Mouse (Mus musculus) adrenal gland, postnatal 4 days (tissue): ENCODE data around the gene Serpinh1. TPM values are rescaled to one million over a fixed set of nuclear protein-coding genes. Genes with fewer than 3 reads are reported as not detected.
"Not testable (repeated sequence)": the region's sequence is repeated elsewhere in the genome, so short reads cannot be mapped to it uniquely, and the experiment has no call there.

Experiments
- DNase-seq, 2 experiments: peaks; one replicate each; pipeline ENCODE4 v3.0.0; 2021 to 2022; ENCODE audit warnings: low spot score in 2 of 2, mixed read lengths in 2 of 2
- total RNA-seq, 2 experiments: library from RNA; stranded (reverse); gene quantifications; 2 replicates each; pipeline ENCODE4 v1.2.3; 2021

Gene Serpinh1
- total RNA-seq, 2 experiments from 2014 or later: 366 to 430 TPM

DNA sequence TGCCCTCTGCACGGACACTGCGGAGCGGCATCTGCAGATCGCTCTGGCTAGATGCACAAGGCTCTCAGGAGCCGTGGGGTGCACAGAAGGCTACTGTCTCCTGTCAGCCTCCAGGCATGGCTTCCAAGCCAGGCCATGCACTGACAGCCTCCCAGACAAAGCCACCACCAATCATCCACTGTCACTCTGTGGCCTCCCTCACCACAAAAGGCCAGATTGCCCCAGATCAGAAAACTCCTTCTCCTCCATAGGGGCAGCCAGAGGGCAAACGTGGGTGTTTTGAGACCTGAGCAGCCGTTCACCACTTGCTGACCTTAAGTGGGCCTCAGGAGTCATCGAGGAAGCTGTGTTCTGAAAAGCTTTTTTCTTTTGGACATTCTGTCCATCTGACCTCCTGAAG lies 25.8 kb upstream of the Serpinh1 start:
- no peak for DNase-seq

DNA sequence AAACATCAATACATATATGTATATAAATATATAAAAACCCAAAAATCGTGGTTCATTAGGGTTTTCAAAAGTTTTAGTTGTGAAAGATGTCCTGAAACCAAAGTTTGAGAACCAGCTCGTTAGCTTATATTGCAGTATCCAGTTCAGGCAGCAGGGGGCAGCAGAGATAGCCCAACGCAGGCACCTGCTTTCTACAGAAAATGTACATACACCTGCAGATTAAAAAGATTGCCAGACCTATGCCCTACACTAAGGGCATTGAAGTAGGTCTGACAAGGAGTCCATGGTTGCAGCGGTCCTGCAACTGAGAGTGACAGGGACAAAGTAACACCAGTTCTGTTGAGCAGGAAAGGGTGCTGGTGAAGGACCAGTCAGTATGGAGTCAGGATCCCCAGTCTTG lies 22.4 kb upstream of the Serpinh1 start:
- peak in 1 of 2 experiments; percentile 61 for DNase-seq

DNA sequence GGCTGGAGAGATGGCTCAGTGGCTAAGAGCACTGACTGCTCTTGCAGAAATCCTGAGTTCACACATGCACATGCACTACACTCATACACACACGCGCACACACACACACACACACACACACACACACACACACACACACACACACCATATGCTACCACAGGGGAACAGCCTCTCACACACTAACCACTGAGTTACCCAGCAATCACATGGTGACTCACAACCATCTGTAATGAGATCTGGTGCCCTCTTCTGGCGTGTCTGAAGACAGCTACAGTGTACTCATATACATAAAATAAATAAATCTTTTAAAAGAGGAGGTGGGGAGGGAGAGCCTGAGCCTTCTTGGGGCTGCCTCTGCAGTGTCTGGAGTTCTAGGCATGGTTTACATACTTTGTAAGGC lies 21.3 kb upstream of the Serpinh1 start:
- DNase-seq: not testable (repeated sequence)

DNA sequence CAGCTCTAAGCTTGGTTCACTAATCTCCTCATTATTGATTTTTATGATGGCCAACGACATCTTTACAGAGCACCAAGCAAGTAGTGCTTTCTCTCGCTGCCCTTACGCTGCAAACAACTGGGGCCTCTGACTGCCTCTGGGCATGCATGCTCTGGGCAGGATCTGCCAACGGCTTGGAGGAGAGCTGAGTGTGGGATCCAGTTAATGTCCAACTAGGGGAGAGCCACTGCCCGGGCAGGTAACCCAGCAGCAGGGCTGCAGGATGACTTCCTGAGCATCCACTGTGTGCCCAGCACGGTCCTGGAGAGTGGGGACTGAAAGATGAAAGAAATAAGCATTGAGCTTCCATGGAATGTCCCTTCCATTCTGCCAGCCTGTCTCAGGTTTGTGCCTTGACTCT lies 13.7 kb upstream of the Serpinh1 start:
- DNase-seq: no peak

DNA sequence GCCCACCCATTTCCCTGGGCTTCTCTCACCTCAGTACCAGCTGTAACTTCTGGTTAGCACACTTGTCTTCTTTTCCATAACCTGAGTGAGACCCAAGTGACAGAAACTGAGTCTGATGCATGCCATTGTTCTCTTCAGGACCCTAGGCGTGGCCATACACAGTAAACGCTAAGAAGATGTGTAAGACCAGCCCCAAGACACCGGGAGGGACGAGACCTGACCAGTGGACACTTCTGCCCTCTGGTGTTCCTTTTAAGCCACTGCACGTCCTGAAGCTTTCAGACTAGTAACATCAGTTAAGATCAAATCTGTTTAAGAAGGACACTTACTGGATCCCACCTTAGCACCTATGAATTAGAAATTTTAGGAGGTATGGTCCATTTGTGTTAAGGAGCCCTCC lies 12.0 kb upstream of the Serpinh1 start:
- peak in 1 of 2 experiments; percentile 27 for DNase-seq

DNA sequence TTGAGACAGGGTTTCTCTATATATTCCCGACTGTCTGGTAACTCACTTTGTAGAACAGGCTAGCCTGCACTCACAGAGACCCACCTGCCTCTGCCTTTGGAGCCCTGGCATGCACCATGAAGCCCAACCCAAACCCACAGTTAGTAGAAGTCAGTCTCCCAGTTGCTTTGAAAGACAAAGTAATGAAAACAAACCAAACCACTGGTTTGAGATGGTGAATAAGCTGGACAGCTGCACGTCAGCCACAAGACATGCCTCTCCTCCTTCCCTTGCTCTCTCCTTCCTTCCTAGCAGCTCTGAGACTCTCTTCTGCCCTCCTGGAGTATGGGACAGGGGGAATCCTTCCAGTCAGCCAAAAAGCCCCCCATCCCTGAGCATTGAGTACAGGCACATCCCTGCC lies 9.1 kb upstream of the Serpinh1 start:
- no peak for DNase-seq

DNA sequence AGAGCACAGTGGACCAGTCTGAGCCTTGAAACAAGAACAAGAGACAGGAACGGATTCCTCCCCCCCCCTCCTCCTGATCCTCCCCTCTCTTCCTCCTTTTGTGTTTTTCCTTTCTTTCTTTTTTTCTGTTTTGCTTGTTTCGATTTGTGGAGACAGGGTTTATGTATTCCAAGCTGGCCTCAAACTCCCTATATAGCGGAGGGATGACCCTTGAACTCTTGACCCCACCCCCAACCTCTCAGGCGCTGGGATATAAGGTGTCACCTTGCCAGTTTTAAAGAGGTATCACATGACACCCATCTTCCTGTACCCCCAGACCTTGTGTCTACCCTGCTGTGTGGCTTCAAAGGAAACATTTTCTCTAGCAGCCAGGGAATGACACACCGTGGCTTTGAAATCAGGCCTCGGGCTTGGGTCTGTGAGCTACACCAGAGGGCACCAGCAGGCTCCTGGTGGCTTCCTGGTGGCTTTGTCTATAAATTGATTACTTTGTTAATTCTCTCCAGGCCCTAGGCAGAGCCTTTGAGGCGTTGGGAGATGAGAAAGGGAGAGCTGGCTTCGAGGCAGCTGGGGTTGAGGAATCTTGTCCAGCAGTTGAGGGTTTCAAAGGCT lies 7.9 kb upstream of the Serpinh1 start:
- no peak for DNase-seq

DNA sequence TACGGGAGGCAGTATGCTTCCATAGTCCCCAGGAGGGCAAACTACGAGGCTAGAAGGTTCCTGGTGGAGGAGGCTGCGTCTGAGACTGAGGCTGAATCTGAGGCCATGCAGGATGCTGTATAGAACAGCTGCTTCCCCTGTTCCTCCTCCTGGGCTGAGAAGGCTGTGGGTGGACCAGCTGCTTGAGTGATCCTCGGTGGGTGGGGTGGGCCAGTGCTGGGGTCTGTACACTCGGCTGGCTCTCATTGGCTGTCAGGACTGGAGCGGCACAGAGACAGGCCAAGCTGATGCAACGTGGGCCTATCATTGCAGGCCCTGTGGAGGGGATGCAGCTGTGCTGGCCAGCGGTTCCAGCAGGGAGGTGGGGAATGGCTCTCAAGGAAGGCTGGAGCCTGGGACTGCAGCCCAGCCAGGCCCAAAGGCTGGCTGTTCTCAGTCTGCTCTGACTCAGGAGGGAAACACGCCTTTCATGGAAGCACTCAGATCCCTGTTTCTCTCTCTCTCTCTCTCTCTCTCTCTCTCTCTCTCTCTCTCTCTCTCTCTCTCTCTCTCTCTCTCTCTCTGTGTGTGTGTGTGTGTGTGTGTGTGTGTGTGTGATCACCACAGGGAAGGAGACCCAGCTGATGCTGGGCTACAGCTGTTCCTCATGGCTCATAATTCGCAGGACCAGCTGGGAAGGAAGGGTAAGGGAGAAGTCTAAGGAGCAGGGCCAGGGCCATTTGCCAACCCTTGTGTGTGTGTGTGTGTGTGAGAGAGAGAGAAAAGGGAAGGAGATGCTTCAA lies 7.2 kb upstream of the Serpinh1 start:
- DNase-seq: peak in 1 of 2 experiments; percentile 47

DNA sequence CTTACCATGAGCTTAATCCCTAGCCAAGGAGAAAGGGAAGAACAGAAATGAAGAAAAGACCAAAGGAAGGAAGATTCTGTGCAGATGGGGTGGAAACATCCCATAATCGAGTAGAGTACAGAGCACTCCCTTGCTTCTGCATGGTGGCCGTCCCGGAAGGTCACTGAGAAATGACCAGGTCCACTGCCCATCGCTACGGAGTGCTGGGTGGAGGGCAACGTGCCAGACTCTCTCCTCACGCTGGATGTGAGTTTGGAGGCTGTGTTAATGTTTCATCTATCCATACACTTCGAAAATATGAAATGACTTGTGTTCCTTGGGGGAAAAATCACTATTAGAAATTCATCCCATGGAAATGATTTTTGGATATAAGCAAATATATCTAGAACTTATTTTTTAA lies 5.3 kb upstream of the Serpinh1 start:
- DNase-seq: no peak

DNA sequence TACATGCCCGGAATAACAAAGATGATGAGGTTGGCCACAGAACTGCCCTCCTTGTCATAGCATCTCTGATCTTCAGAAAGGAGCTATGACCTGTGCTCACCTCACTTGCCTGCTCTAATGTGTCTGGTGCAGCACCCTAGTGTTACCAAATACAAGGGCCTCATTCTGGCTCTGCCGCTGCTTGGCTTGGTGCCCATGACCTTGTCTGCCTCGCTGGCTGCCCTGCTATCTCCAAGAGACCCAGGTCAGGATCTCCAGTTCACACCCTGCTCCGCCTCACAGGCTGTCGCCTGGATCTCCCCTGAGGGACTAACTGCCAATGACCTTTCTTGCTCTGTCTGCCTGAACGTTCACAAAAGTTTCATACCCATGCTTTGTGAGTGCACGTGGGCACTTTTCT lies 4.2 kb upstream of the Serpinh1 start:
- peak in 1 of 2 experiments; percentile 60 for DNase-seq

DNA sequence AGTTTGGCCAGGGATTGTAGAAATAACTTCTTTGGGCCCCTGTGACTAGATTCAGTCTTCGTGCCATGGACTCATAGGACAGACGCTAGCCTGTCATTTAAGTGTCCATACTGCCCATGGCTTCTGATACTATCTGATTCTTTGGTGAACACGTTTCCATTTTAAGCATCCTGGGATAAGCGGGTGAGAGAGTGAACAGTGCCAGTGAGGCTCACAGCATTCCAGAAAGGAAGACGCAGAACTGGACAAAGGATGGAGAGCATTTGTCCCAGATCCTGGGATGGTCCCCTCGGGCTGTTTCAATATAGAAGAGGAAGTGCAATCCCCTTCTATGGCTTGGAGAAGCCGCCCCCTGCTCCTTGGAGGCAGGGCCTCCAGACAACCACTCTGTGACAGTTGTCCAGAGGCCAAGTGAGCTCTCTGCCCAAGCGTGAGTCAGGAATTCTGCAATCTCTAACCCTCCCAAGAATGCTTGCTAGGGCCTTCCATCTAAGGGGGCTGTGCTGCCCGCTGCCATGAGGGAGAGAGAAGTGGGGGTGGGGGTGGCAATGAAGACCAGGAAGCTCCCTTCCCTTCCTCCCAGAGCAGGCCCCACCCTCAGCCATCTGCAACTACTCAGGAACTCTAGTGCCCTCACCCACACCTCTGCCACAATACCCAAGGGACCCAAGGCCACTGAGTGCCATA lies 3.3 kb upstream of the Serpinh1 start:
- DNase-seq: no peak

DNA sequence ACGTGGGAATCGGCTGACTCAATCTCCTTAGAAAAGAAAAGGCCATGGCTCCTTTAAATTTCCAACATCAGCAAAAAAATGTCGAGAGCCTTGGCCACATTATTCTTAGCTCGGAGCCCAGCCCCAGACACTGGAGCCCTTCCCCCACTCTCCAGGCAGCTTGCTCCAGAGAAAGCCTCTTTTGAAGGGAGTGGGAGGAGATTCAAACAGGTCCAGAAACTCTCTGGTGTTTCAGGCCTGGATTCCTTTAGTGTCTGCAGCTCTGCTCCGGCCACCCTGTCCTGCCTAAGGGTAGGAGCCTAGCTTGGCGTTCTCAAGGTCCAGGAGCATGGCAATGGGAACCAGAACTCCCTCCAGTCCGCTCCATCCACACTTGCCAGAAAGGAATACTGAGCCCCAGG lies 2.7 kb upstream of the Serpinh1 start:
- DNase-seq: peak in 1 of 2 experiments; percentile 40

DNA sequence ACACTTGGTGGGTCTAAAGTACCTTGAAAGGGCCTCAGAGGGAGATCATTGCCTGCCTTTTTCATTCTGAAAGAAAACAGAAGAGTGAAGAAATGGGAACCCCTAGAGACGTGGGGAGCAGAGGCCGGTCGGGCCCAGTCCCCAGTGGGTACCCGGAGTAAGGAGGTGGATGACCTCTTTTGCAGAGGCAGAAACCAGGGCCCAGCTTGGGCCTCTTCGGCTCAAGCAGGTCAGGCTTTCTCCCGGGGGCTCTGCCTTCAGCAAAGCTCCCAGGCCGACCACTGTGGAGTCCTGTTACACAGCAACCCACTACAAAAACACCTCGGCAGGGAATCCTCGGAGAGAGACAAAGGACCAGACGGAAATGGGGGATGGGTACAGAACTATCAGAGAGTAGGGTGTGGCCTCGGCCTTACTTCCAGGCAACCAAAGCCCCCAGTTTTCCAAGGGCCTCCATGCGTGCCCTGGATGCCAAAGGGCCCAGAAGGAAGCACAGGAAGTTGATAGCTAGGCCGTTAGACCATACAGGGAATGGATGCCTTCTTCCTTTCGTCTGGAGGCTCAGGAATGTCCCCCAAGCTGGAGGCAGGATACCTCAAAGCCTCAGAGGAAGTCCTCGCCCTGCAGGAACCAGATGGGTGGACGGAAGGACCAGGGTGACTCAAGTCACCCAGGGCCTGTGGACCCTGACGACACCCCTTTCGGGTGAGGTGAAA lies 1.1 kb downstream of the Serpinh1 start:
- DNase-seq: no peak

DNA sequence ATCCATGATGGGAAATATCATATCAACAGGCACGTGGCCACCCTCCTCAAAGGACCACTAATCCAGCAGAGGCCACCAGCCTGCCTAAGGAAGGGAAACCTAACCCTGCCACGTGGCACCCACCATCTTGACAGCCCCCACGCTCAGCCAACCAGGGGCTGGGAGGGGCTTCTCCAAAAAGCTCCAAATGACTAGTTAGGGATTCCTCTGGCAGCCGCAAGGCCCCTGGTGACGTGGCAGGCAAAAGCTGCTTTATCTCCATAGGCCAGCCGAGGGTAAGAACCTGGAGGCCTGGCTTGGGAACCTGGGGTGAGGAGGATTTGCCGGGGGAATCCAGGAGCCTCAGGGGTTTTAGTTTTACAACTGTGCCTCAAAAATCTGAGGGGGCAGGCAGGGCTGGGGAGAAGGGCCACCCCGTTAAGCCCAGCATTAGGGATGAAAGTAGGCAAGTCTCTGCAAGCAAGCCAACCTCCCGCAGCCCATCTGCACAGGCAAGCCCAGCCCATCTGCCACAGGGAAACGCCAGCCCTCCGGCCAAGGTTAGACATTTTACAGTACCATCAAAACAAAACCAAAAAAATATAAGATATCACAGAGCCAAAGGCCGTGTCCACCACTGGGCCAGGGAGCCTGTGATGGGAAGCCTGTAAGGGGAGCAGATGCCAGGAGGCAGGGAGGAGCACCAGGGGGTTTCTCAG lies 1.8 kb downstream of the Serpinh1 start:
- DNase-seq: no peak

DNA sequence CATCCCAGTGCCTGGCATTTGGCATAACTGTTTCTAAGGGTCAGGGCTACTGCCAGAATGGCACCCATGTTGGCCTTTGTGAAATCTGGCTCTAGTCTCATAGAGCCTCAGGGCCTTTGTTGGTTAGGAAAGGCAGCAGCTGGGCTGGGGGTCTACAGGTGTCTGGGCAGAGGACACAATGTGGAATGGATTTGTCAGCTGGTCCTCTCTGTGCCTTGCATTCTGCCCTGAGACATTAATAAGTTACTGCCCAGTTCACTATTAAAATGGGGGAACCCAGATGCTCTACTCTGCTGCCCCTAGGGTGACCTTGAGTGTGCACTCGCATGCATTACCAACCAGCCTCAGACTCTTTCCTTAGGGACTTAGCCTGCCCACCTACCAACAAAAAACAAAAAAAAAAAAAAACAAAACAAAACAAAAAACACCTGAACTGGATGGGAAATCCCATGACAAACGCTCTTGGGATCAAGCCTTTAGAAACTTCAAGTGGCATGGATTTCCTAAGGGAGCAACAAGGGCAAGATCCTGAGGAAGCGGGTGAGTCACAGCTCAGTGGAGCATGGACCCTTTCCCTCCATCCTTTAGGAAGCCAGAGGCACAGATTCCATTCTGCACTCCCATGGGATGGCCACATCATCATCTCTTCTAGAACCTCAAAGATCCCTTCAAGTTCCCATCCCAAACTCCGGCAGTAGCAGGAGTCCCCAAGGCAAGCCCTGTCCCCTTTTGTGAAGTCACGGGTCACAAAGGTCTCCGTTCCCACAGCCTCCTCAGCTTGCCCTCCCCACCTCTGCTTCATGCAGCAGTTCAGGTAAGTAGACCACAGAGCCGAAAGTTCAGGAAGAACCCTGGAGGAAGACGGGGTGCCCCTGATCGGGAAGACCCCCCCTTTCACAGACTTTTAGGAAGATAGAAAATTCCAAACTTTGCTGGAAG lies 3.0 kb downstream of the Serpinh1 start:
- no peak for DNase-seq

DNA sequence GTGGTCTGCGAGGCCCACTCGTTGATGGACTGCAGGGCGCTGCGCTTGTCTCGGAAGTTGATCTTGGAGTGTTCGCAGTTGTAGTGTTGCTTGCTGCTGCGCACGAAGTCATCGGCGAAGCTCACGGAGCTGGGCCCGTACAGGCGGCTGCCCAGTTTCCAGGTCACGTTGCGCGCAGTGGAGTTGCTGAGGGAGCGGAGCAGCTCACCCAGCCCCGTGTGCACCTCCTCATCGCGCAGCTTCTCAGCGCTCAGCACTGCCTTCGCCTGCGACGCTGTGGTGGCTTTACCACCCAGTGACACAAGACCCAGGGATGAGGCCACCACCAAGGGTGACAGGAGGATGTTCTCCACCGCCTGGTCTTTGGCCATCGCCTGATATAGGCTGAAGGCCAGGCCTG lies 4.2 kb downstream of the Serpinh1 start:
- DNase-seq: no peak

DNA sequence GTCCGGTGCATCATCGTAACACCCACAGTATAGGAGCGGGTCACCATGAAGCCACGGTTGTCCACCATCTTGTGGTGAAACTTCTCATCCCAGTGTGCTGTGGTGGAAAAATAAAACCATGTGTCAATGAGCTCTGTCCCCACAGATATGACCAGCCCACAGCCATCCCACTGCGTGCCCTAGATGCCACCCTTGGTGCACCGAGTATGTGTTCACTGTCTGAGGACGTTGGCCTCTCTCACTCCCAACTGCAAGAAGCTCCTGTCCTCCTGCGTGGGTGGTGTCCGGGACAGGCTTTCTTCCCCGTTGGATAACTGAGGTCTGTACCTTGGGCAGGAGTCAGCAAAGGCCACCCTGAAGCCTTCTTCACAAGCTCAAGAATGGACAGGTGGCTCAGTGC lies 5.8 kb downstream of the Serpinh1 start:
- no peak for DNase-seq

DNA sequence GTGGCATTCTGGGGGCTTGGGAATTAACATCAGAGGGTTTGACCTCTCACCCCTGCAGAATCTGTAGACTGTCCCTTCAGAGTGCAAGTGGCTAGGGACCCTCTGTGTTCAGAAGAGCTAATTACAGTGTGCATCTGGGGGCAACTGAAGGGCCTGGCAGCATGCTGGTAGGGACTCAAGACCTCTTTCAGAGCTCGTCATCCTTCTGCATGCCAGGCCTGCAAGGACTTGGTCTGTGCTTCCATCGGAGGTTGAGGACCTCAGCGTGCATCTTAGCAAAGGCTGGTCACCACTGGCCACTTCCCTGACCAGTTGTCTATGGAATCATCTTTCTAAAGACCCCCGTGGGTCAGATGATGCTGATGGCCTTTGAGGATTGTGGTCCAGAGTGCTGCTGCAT lies 9.5 kb downstream of the Serpinh1 start:
- no peak for DNase-seq

DNA sequence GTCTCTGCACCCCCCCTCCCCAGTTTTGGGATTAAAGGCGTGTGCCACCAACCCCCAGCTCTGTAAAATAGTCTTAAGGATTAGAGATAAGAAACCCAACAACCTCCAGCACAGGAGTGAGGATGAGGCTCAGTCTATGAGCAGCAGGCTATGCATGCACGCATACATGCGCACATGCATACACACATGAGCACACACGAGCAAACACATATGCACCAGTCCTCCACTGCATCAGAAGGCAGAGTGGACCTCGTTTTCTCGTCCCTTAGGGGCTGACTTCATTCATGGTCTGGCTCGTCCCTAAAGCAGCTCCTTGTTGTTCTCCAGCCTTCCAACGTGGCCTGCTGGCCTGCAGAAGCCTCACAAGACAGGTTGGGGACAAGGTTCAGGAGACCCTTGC lies 12.3 kb downstream of the Serpinh1 start:
- DNase-seq: no peak
